Mouse (Mus musculus) thymus, postnatal 10 days (tissue): ENCODE data around the gene Smurf2.
A peak's percentile ranks its signal among the peaks of the same experiment; 100 is the strongest.

Experiments
- DNase-seq, 2 experiments: peaks; one replicate each; pipeline ENCODE4 v3.0.0; 2021; ENCODE audit warnings: low spot score in 2 of 2

Gene Smurf2

DNA sequence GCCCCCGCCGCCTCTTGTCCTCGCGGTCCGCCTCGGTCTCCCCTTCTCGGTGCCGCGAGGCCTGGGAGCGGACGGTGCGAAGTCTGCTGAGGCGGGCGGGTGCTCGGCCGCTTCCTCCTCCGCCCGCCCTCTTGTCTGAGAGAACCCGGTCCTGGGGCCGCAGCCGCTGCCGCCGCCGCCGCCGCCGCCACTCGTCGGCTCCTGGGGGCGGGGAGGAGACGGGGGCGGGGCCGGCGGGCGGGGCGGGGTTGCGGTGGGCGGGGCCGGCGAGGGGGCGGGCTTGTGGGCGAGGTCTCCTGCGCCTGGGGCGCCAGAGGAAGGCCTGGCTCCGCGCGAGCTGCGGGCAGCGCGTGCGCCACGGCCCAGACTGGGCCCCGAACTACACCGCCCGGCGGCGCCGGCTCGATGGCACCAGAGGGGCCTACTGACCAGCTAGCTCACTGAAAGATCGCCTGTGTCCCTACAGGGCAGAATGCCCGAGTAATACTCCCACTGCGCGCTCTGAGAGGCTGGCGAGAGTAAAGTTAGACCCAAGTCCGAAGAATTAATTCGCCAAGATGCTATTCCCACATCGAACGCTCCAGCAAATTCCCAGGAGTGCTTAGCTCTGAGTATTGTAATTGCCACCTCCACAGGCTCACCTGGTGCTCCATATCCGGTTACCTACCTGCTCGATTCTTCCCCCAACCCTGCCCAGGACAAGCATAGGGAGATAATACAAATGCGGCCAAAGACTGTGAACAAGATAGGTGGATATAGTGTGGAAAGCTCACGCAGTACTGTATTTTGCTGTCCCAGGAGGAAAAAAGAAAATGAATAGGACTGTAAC lies at the start of gene Smurf2:
TSS of gene Smurf2 (minus strand) at position 165 of the 829 bp plus-strand sequence.
- peak; percentile 69 to 81 for DNase-seq

DNA sequence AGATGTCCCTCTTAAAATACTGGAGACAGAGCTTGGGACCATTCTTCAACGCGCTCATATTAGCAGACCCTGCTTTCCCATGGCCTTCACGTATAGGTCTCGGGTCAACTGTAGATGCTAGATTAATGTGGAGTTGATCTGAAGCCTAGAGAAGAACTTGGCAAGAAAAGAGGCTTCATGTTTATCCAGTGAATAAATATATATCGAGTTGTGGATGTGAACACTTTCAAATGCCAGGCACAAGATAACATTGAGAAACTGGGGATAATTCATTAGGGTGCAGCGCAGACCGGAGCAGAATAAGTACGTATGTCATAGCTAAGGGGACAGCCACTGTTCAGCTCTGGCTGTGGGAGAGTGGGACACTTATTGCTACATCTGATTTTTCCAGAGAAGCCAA lies 49.3 kb upstream of the Smurf2 start:
- no peak for DNase-seq

- no peak for DNase-seq
These were observed 47.1 kb upstream of the Smurf2 start for GRCm38 (mm10) chr11:106967630-106968029.

- no peak for DNase-seq
These were observed 45.4 kb upstream of the Smurf2 start for GRCm38 (mm10) chr11:106965881-106966280.

- no peak for DNase-seq
These were observed 41.8 kb upstream of the Smurf2 start for GRCm38 (mm10) chr11:106962310-106962709.

GRCm38 (mm10) chr11:106961471-106962081 lies 41.1 kb upstream of the Smurf2 start:
- peak; percentile 55 to 56 for DNase-seq

GRCm38 (mm10) chr11:106959121-106959520 lies 38.6 kb upstream of the Smurf2 start:
- no peak for DNase-seq

DNA sequence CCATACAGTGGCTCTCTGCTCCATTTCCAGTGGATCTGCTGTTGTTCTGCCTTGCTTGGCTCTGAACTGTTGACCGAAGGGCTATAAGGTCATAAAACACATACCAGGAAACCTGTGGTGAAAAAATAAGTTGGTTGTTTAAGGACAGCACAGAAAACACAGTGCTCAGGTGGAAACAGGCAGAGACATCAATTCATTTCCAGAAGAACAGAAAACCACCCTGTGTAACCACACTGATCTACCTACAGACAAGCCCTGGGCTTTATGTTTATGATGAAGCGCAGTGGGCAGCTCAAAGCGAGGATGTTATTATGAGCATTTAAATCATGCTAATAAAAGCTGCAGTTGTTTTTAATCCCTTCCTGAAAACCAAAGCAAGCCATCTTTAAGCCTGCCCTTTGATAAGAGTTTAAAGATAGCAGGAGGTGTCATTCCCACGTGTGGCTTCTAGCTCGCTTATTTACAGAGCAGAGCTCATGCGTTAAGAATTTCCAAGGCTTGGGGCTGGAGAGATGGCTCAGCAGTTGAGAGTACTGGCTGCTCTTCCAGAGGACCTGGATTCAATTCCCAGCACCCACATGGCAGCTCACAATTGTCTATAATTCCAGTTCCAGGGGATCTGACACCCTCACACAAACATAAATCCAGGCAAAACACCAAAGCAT lies 38.0 kb upstream of the Smurf2 start:
- DNase-seq: no peak

DNA sequence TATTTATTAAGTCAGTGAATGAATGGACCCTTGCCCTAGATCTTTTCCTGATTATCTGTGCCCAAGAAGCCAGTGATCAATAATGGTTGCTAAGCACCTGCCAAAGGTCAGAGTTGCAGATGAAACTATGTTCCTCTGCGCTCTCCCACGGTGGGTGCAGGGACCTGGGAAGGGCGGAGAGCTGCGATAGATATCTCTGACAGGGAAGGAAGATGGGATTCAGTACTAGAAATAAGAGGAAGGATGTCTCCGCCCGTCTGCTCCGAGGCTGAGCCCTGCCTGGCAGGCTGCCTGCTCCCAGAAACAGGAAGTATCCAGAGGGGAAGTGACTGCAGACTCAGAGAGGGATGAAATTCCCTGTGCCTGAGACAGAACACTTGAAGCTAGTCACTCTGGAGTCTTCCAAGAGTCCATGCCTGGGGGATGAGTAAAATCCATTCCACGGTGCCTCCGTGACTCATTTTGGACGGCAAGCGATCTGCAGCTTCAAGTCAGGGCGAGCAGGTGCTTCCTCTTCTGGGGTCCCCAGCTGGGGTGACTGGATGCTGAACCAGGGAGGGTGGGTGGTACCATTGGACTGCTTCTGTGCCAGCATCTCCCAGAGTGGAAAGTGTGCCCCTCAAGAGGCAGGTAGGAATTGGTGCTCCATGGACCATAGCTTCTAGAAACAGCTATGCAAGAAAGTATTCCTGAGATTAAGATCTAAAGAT lies 36.9 kb upstream of the Smurf2 start:
- DNase-seq: peak in 1 of 2 experiments; percentile 11

DNA sequence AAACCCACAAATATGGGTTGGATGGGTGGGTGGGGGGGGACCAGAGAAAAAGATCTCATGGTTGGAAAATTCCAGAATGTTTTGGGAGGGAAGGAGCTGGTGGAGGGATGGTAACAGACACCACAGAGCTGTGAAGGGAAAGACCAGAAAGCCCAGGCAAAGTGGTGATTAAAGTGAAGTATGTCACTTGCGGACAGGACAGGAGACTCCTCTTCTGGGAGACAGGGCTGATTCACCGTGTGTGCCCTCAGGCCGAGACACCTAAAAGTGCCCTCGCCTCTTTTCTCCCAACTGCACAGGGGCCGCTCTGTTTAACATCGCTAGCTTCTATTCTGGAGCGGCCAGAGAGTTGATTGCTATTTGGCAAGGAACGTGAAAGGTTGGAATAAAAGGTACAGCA lies 34.1 kb upstream of the Smurf2 start:
- no peak for DNase-seq

GRCm38 (mm10) chr11:106954116-106954515 lies 33.6 kb upstream of the Smurf2 start:
- DNase-seq: no peak

DNA sequence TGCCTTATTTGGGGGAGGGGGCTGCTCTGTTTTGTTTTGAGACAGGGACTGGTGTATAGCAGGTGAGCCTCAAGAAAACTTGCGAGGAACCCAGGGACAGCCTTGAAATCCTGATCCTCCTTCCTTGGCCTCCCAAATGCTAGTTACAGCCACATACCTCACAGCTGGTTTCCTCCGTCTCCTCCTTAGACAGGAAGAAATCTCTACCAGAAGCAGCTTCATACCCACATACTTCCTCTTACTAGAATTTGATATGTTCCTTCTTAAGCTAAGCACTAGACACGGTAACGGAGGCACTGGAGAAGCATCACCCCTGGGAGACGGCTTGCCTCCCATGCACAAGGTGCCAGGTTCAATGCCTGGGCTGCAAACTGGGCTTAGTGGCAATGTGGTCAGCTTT lies 16.8 kb upstream of the Smurf2 start:
- DNase-seq: no peak

GRCm38 (mm10) chr11:106930366-106930765 lies 9.9 kb upstream of the Smurf2 start:
- no peak for DNase-seq

GRCm38 (mm10) chr11:106928935-106929334 lies 8.4 kb upstream of the Smurf2 start:
- DNase-seq: no peak

DNA sequence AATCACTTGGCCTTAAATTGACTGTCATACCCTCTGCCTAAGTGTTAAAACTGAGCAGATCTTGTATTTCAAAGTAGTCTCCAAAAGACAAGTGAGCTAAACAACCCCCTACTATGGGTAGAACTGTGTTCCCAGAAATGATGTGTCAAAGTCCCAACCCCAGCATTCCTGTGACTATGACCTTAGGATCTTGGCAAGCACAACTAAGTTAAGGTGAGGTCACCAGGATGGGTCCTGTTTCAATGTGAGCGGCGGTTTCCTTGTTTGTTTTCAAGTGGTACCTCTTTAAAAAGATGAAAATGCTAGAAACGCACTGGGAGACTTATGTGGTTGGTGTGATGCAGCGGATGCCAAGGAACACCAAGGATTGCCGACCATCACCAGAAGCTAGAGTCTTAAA lies 7.4 kb upstream of the Smurf2 start:
- no peak for DNase-seq

DNA sequence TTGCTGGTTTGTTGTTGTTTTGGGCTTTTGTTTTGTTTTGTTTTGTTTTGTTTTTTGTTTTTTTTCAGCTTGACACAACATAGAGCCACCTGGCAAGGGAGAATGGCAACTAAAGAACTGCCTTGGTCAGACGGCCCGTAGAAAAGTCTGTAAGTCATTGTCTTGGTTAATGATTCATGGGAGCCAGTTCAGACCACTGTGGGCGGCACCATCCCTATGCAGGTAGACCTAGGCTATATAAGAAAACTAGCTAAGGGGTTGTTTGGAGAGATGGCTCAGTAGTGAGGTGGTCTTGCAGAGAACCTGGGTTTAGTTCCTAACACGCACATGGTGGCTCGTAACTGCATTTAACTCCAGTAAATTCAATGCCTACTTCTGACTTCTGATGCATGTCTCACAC lies 6.7 kb upstream of the Smurf2 start:
- DNase-seq: no peak

DNA sequence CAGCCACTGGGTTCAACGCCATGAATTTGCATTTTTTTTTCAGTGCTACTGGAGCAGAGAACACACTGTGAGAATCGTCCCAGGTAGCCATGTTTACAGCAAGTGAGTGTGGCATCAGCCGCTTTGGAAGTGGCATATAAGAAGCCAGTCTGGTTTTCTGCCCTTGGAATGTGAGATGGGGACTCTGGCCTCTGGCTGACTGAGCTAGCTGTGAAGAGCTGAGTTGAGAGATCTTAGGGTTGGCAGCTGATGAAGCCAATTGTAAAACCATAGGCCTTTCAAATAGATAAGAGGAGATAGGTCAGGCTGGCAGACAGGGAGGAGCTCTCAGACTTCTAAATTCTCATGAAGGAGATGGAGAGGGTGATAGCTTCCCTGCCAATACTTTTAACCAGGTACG lies 6.2 kb upstream of the Smurf2 start:
- DNase-seq: no peak

- DNase-seq: peak; percentile 26 to 40
These were observed 634 bp downstream of the Smurf2 start for GRCm38 (mm10) chr11:106919612-106920550.

DNA sequence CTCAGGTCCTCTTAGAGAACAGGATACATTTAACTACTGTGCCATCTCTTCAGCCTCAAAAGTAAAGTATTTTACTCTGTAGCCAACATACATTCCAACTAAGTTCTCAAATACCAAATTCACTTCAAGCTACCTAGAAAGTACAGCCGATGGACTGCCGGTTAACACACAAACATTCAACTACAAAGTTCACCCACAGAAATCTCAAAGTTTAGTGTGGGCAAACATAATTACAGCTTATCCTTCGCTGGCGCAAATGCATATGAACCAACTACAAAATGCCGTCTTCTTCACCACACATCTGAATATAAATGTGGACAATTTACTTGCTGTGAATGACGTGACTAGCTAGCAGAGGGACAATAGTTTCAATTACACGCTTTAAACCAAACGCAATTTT lies 1.6 kb downstream of the Smurf2 start:
- DNase-seq: no peak

DNA sequence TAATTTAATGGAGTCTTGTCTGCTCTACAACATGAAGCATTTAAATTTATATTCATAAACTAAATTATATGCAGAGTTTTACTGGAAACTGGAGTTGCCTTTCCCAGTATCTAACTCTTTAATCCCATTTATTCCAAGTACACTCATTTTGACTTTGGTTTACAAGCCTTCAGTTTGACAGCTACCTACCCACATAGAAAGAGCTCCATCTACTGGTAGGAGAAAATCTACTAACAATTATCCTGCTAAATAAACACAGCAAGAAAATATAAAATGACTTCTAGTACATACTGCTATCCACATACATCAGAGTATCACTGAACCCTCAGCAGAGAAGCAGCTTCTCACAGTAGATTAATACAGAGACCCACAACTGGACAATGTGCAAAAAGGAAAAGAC lies 9.3 kb downstream of the Smurf2 start:
- peak in 1 of 2 experiments; percentile 30 for DNase-seq

GRCm38 (mm10) chr11:106908016-106908415 lies 12.5 kb downstream of the Smurf2 start:
- no peak for DNase-seq
